Mouse (Mus musculus) neural tube, embryonic 11.5 days (tissue): Measurements from ENCODE around the gene Setd1b. TPM values are rescaled to one million over a fixed set of nuclear protein-coding genes. Genes with fewer than 3 reads are reported as not detected.

Source experiments
- ATAC-seq: fragments of 200-750 bp; cut with Nextera tagmentation; 2 replicates; pipeline ENCODE4 v1.8.0; 2017; ENCODE audit warnings: moderate number of reproducible peaks, mild to moderate bottlenecking, moderate TSS enrichment, moderate library complexity; ENCODE audit not compliant: insufficient read depth, low FRiP score, low TSS enrichment
- DNase-seq: peaks from one replicate; pipeline ENCODE4 v3.0.0-alpha.2; 2015; ENCODE audit warnings: low spot score
- H3K27ac ChIP-seq: fragments of 300-500 bp; sonication (generic); 2 replicates; pipeline ENCODE4 v1.5.1; 2014; ENCODE audit warnings: low read depth, mild to moderate bottlenecking, low read length
- H3K27me3 ChIP-seq: fragments of 300-500 bp; sonication (generic); 2 replicates; pipeline ENCODE4 v1.6.1; 2014; ENCODE audit warnings: mild to moderate bottlenecking, low read length, mixed read lengths; ENCODE audit not compliant: control insufficient read depth, insufficient read depth
- H3K36me3 ChIP-seq: fragments of 300-500 bp; sonication (generic); 2 replicates; pipeline ENCODE4 v1.6.1; 2014; ENCODE audit warnings: mild to moderate bottlenecking, low read length, moderate library complexity, mixed read lengths; ENCODE audit not compliant: control insufficient read depth, insufficient read depth
- H3K4me1 ChIP-seq: fragments of 300-500 bp; sonication (generic); 2 replicates; pipeline ENCODE4 v1.6.1; 2014; ENCODE audit warnings: low read length, mixed read lengths; ENCODE audit not compliant: control insufficient read depth, insufficient read depth
- H3K4me2 ChIP-seq: fragments of 300-500 bp; sonication (generic); 2 replicates; pipeline ENCODE4 v1.6.1; 2014; ENCODE audit warnings: low read depth, mild to moderate bottlenecking, moderate library complexity
- H3K4me3 ChIP-seq: fragments of 300-500 bp; sonication (generic); 2 replicates; pipeline ENCODE4 v1.5.1; 2014; ENCODE audit warnings: low read depth, low read length
- H3K9ac ChIP-seq: fragments of 300-500 bp; sonication (generic); 2 replicates; pipeline ENCODE4 v1.6.1; 2014; ENCODE audit warnings: mild to moderate bottlenecking, low read length
- H3K9me3 ChIP-seq: fragments of 300-500 bp; sonication (generic); 2 replicates; pipeline ENCODE4 v1.6.1; 2016; ENCODE audit warnings: low read length; ENCODE audit not compliant: control insufficient read depth
- WGBS: fragments of 180-500 bp; shearing (Covaris S2); extraction: QIAGEN DNeasy Blood & Tissue Kit; methylation state at CpG from one replicate; pipeline ENCODE4 v1.1.7; 2014; 5-methylcytosine and 5-hydroxymethylcytosine counted together
- polyA plus RNA-seq: library from polyadenylated mRNA; unstranded; fragments of >200 nt; fragmentation: Nextera tagmentation; extraction: Ambion mirVana; gene quantifications from 2 replicates; pipeline ENCODE4 v1.2.1, GENCODE M21; 2014

The Setd1b gene
- polyA plus RNA-seq, 1 experiment from 2014 or later, result 10.9 TPM

- Histone ChIP-seq H3K27me3 (no peaks in the 10 kb centered on the region), H3K4me1 (peaks cover 34% of the 10 kb centered on the region), H3K4me3 (no peak overlapping the region), H3K9ac (no peak overlapping the region), H3K36me3 (peaks cover 4% of the 10 kb centered on the region), H3K27ac (no peak overlapping the region), H3K9me3 (no peaks in the 10 kb centered on the region), H3K4me2 (no peak overlapping the region)
- ATAC-seq (no peak), DNase-seq (no peak)
- WGBS, result 97% methylated on average over 5 of the region's 5 CpGs
Measured at GRCm38 (mm10) chr5:123130814-123131148, 11.2 kb upstream of the Setd1b start.

- no peaks in the 10 kb centered on the region for H3K9me3 ChIP-seq
Measured at GRCm38 (mm10) chr5:123132308-123133071, 9.5 kb upstream of the Setd1b start, which contains the start of gene Rhof. Rhof (minus strand) TSS chr5:123132692.

GRCm38 (mm10) chr5:123133083-123133783 lies 8.8 kb upstream of the Setd1b start:
- H3K9ac ChIP-seq, result no peak overlapping the region
- H3K4me2 ChIP-seq, result peak overlapping the region; percentile 100
- H3K27ac ChIP-seq, result peak overlapping the region; percentile 0; the same call in 1 of the 2 replicates
- H3K4me3 ChIP-seq, result no peak overlapping the region; the same call in 1 of the 2 replicates
- no peaks in the 10 kb centered on the region for H3K9me3 ChIP-seq
- peaks cover 4% of the 10 kb centered on the region for H3K36me3 ChIP-seq
- H3K4me1 ChIP-seq, result peaks cover 50% of the 10 kb centered on the region
- no peak for ATAC-seq
- WGBS, result 20% methylated on average over 18 of the region's 18 CpGs
- H3K27me3 ChIP-seq, result no peaks in the 10 kb centered on the region
- peak; percentile 90 for DNase-seq

More at GRCm38 (mm10) chr5:123132308-123133071, 9.5 kb upstream of the Setd1b start, which contains the start of gene Rhof:
- H3K4me1 ChIP-seq, result peaks cover 50% of the 10 kb centered on the region
- peaks cover 4% of the 10 kb centered on the region for H3K36me3 ChIP-seq
- peak within 1 kb of the TSS; percentile 50 for H3K9ac ChIP-seq
- peak within 1 kb of the TSS; percentile 0; the same call in 1 of the 2 replicates for H3K27ac ChIP-seq
- WGBS, result 3% methylated on average over 44 of the region's 44 CpGs
- ATAC-seq (peak; percentile 48; the same call in 1 of the 2 replicates), DNase-seq (peak; percentile 76)
- no peaks in the 10 kb centered on the region for H3K27me3 ChIP-seq
- peak within 1 kb of the TSS; percentile 25 for H3K4me3 ChIP-seq
- H3K4me2 ChIP-seq, result peak within 1 kb of the TSS; percentile 100

GRCm38 (mm10) chr5:123133784-123134143 lies 8.2 kb upstream of the Setd1b start:
- no peaks in the 10 kb centered on the region for H3K9me3 ChIP-seq
- ATAC-seq (no peak), DNase-seq (no peak)
- peak overlapping the region; percentile 0; the same call in 1 of the 2 replicates for H3K27ac ChIP-seq
- H3K4me3 ChIP-seq, result no peak overlapping the region; the same call in 1 of the 2 replicates
- peak overlapping the region; percentile 100 for H3K4me2 ChIP-seq
- 22% methylated on average over 7 of the region's 7 CpGs for WGBS
- peaks cover 4% of the 10 kb centered on the region for H3K36me3 ChIP-seq
- H3K27me3 ChIP-seq, result no peaks in the 10 kb centered on the region
- peaks cover 50% of the 10 kb centered on the region for H3K4me1 ChIP-seq
- no peak overlapping the region for H3K9ac ChIP-seq

- Histone ChIP-seq H3K9me3 (no peaks in the 10 kb centered on the region), H3K27me3 (no peaks in the 10 kb centered on the region), H3K9ac (peak overlapping the region; percentile 41), H3K4me2 (peak overlapping the region; percentile 100), H3K4me1 (peaks cover 50% of the 10 kb centered on the region), H3K27ac (peak overlapping the region; percentile 58; the same call in 1 of the 2 replicates), H3K4me3 (peak overlapping the region; percentile 84), H3K36me3 (peaks cover 4% of the 10 kb centered on the region)
- ATAC-seq (no peak), DNase-seq (no peak)
- WGBS, result 20% methylated on average over 13 of the region's 13 CpGs
Measured at GRCm38 (mm10) chr5:123134186-123134874, 7.7 kb upstream of the Setd1b start.

- H3K27me3 ChIP-seq, result no peaks in the 10 kb centered on the region
- DNase-seq (no peak), ATAC-seq (no peak)
- peak overlapping the region; percentile 84 for H3K4me3 ChIP-seq
- WGBS, result 19% methylated on average over 8 of the region's 8 CpGs
- no peaks in the 10 kb centered on the region for H3K9me3 ChIP-seq
- H3K9ac ChIP-seq, result peak overlapping the region; percentile 100
- peaks cover 50% of the 10 kb centered on the region for H3K4me1 ChIP-seq
- H3K36me3 ChIP-seq, result peaks cover 4% of the 10 kb centered on the region
- H3K27ac ChIP-seq, result peak overlapping the region; percentile 100
- peak overlapping the region; percentile 100 for H3K4me2 ChIP-seq
Measured at GRCm38 (mm10) chr5:123134875-123135382, 7.1 kb upstream of the Setd1b start.

GRCm38 (mm10) chr5:123135471-123136360 lies 6.3 kb upstream of the Setd1b start:
- 2% methylated on average over 30 of the region's 30 CpGs for WGBS
- DNase-seq (peak; percentile 63), ATAC-seq (no peak)
- Histone ChIP-seq H3K4me1 (peaks cover 50% of the 10 kb centered on the region), H3K4me3 (peak overlapping the region; percentile 84), H3K9ac (peak overlapping the region; percentile 100), H3K9me3 (no peaks in the 10 kb centered on the region), H3K4me2 (peak overlapping the region; percentile 100), H3K27ac (peak overlapping the region; percentile 100), H3K36me3 (peaks cover 4% of the 10 kb centered on the region), H3K27me3 (no peaks in the 10 kb centered on the region)
